Mouse (Mus musculus) mouse embryonic stem cell (cell line): Measurements from ENCODE around the gene Spint5.

Experiments used
- in situ Hi-C, 2 experiments: fragments of 300-500 bp; cut with MboI; formaldehyde crosslinking; loops; 1 replicate in 1 of 2; 3 replicates in 1 of 2; pipeline ENCODE4 v1.14.3; 2019 to 2020; ENCODE audit warnings: low sequenced_read_pairs in 2 of 2, low pct_unique_long_range_greater_than_20kb in 1 of 2, mixed read lengths in 1 of 2; ENCODE audit not compliant: unreplicated experiment in 1 of 2

The Spint5 gene

DNA sequence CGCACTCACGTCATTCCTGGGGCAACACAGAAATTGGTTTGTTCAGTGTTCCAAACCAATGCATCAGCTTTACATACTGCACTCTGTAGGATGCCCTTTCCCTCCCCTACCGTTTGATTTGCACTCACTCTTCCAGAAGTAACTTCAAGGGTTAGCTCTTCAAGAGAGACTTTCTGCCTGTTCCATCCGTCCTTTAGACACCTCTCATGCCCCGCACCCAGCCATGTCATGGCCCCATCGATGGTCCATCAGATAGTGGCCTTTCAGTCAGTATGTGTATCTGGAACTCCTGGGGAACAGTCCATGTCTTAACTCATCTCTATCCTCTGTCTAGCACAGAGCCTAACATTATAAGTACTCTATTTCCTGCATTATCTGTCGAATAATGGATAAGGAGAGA lies 47.5 kb downstream of the Spint5 start:
- in situ Hi-C loops: no loop called here

DNA sequence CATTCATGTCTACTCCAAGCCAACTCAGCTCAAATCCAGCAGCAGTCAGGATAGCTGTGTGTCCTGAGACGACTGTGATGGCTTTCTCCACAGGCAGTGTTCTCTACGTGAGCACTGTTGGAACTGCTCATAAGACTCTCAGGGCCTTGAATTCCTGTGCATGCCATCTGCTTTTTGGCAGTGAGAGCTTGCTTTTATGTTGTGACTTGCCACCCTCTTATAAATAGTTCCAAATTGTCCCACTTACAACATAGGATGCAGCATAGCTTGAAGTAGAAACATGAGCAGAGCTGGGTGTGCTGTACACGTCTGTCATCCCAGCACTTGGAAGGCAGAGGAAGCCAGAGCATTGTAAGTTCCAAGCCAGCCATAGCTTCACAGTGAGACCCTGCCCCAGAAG lies 50.7 kb downstream of the Spint5 start:
- in situ Hi-C loops: no loop called here
